Mouse (Mus musculus) ovary, adult 10 weeks (tissue): ENCODE results near the gene Ino80e. TPM values are rescaled to one million over a fixed set of nuclear protein-coding genes. Genes with fewer than 3 reads are reported as not detected.

ENCODE experiments used
- polyA plus RNA-seq: library from polyadenylated mRNA; stranded (reverse); fragments of 350-450 nt; fragmentation: Illumina TruSeq; extraction: RNeasy Lipid Tissue Mini Kit (QIAGEN cat#74804); gene quantifications from one replicate; pipeline ENCODE4 v1.2.3, GENCODE M21; 2014

Ino80e gene
- polyA plus RNA-seq: 19.9 TPM

GRCm38 (mm10) chr7:126862147-126862784 is at the start of gene Ino80e:
Gene Ino80e (minus strand): TSS chr7:126862377.

DNA sequence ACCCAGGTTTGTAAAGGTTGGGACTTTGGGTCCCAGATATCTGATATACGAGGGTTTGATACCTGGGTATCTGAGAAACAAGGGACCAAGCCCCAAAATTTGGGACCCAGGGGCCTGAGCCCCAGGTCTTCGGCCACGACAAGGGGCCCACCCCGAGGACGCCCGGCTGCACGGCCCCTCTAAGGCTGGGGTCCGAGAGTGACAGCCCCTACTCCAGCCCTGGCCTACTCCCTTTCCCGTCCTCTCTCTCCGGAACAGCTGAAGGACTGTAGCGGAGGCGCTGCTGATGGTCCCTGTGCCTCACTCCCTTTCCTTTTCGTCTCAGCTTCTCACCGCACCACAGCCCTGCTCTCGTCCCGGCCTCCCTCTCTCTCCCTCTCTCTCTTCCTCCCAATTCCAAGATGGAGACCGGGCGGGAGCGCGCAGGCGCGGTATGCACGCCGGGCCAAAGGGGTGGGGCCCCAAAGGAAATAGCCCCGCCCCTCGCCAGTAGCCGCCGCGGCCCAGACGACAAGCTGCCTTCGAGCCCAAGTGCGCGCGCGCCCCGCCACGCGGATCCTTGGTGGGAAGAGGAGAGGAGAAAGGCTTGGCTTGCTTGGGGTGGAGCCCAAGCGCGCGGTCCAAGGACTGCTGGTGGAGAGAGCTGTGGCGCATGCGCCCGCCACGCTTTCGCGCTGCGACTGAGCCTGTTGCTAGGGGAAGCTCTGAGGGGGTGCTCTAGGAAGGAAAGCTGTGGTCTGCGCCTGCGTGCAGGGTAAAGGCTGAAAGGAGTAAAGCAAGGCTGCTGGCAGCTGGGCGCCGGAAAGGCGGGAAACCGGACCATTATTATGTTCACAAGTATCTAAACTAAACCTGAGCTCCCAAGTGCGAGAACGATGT is 22.3 kb upstream of the Ino80e start, which contains the start of gene Taok2:
Gene Taok2, minus strand, starts transcription at position 418 of the 879 bp plus-strand sequence.

DNA sequence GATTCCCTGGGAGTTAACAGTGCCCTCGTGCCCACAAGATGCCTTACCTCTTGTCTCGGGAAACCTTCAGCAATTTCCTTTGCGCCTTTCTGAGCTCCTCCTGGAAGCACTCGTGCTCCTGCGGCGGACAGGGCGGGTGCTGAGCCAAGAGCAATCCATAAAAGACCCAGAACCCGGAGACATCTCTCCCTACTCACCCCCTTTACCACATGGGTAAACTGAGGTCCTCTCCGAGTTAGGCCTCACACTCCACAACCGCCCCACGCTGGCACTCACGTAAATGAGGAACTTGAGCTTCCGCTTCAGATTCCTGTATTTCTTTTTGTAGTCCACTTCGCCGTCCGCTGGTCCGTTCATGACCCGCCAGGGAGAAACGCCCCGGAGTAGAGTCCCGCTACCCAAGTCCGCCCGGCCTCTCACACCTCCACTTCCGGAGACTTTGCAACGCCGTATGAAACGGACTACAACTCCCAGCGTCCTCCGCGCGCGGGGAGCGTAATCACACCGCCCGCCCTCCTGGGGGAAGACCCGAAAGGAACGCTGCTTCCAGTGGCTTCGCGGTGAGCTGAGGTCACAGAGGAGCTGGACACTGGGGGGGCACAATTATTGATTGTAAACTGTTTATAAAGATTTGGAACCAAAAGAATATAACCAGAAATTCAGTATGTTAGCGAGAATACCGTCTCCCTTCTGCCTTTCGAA is 597 bp downstream of the Ino80e start, which contains the start of gene Hirip3:
Gene Hirip3, plus strand, starts transcription at position 544 of the 702 bp plus-strand sequence.

DNA sequence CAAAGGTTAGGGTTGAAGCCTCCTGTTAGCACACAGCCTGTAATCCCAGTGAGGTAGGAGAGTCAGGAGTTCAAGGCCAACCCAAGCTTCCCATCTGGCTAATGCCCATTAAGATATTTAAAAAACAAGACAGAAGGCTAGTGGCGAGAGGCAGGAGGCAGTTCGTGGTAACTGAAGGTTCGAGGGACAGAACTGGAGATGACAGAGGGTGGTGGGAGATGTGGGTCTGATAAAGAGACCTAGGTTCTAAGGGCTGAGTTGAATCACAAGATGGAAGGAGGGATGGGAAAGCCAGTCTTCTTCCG is 15.1 kb downstream of the Ino80e start, which contains the start of gene Doc2a:
Gene Doc2a, plus strand, starts transcription at position 301 of the 305 bp plus-strand sequence.

GRCm38 (mm10) chr7:126831539-126831938 is 30.6 kb downstream of the Ino80e start, which contains the start of gene 4930451I11Rik:
Gene 4930451I11Rik (minus strand): TSS chr7:126831639.

Other genes with a start within 250 kb of the Ino80e start
- gene Nupr1, start 231.5 kb downstream of the Ino80e start, polyA plus RNA-seq: 10.7 TPM
- 2.7 TPM for gene Sgf29, start 213.1 kb downstream of the Ino80e start, polyA plus RNA-seq
- 42.1 TPM for gene Sult1a1, start 185.9 kb downstream of the Ino80e start, polyA plus RNA-seq
- 0.26 TPM for gene Bola2, start 167.0 kb downstream of the Ino80e start, polyA plus RNA-seq
- gene Slx1b, start 166.6 kb downstream of the Ino80e start, polyA plus RNA-seq: 1.2 TPM
- 2.9 TPM for gene Coro1a, start 154.6 kb downstream of the Ino80e start, polyA plus RNA-seq
- 15.3 TPM for gene Mapk3, start 102.8 kb downstream of the Ino80e start, polyA plus RNA-seq
- not detected for gene Gdpd3, start 96.0 kb downstream of the Ino80e start, polyA plus RNA-seq
- gene Ypel3, start 85.4 kb downstream of the Ino80e start, polyA plus RNA-seq: 9.1 TPM
- not detected for gene Tbx6, start 80.9 kb downstream of the Ino80e start, polyA plus RNA-seq
- 36.4 TPM for gene Ppp4c, start 69.9 kb downstream of the Ino80e start, polyA plus RNA-seq
- 1.5 TPM for gene Fam57b, start 64.7 kb downstream of the Ino80e start, polyA plus RNA-seq
- gene 4930451I11Rik, start 30.7 kb downstream of the Ino80e start, polyA plus RNA-seq: not detected
- gene Doc2a, start 15.0 kb downstream of the Ino80e start, polyA plus RNA-seq: not detected
- gene Hirip3, start 405 bp downstream of the Ino80e start, polyA plus RNA-seq: 21.5 TPM
- 8.2 TPM for gene Taok2, start 22.3 kb upstream of the Ino80e start, polyA plus RNA-seq
- 6.6 TPM for gene Tmem219, start 60.5 kb upstream of the Ino80e start, polyA plus RNA-seq
- gene Kctd13, start 66.5 kb upstream of the Ino80e start, polyA plus RNA-seq: 1.9 TPM
- gene Asphd1, start 87.2 kb upstream of the Ino80e start, polyA plus RNA-seq: not detected
- gene Sez6l2, start 88.2 kb upstream of the Ino80e start, polyA plus RNA-seq: 2.7 TPM
- 13.1 TPM for gene Cdipt, start 113.5 kb upstream of the Ino80e start, polyA plus RNA-seq
- gene Cdiptos, start 113.7 kb upstream of the Ino80e start, polyA plus RNA-seq: 0.91 TPM
- 0.46 TPM for gene Mvp, start 152.2 kb upstream of the Ino80e start, polyA plus RNA-seq
- not detected for gene Pagr1b, start 154.1 kb upstream of the Ino80e start, polyA plus RNA-seq
- gene Pagr1a, start 155.0 kb upstream of the Ino80e start, polyA plus RNA-seq: not detected
- gene Gm42742, start 158.7 kb upstream of the Ino80e start, polyA plus RNA-seq: 0.60 TPM
- not detected for gene Prrt2, start 158.8 kb upstream of the Ino80e start, polyA plus RNA-seq
- gene Maz, start 164.7 kb upstream of the Ino80e start, polyA plus RNA-seq: 33.1 TPM
- gene Kif22, start 180.1 kb upstream of the Ino80e start, polyA plus RNA-seq: 6.0 TPM
- 5.4 TPM for gene Zg16, start 225.0 kb upstream of the Ino80e start, polyA plus RNA-seq
- 2.9 TPM for gene AI467606, start 229.0 kb upstream of the Ino80e start, polyA plus RNA-seq